Mouse (Mus musculus): Measurements from ENCODE around the gene Gdf9. TPM values are rescaled to one million over a fixed set of nuclear protein-coding genes. Genes with fewer than 3 reads are reported as not detected.

Gene Gdf9
- polyA plus RNA-seq, 1 experiment = 0.85 TPM

DNA sequence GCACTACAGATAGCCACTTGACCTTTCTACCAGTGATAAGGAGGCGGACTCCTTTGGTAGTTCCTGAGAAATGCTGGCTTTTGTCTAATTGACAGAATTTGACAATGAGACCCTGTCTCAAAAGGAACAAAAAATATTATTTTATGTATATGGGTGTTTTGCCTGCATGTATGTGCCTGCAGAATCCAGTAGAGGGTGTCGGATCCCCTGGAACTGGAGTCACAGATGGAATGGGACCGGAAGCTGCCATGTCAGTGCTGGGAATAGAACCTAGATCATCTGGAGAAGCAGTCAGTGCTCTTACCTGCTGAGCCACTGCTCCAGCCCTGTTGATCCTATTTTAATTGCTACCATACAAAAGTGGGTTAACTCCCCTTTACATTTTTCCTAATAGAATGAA lies 41.9 kb downstream of the Gdf9 start:
- Histone ChIP-seq H3K4me3 (replicated peaks; ENCODE audit: control insufficient read depth, low read depth, low read length) (no peak overlapping the region), H3K4me1 (ENCODE audit: control insufficient read depth, insufficient read depth, low read length) (no peaks in the 10 kb centered on the region), H3K27ac (ENCODE audit: control insufficient read depth, insufficient read depth, low read depth, low read length, poor library complexity) (no peak overlapping the region)
- TF ChIP-seq CTCF (IDR thresholded peaks at IDR 0.05; ENCODE audit: control insufficient read depth, insufficient read depth, low read length) (no peak), POLR2A (IDR thresholded peaks at IDR 0.05; ENCODE audit: borderline replicate concordance, control insufficient read depth, low read depth, low read length) (no peak)
- WGBS = 84% methylated on average over 3 of the region's 3 CpGs

DNA sequence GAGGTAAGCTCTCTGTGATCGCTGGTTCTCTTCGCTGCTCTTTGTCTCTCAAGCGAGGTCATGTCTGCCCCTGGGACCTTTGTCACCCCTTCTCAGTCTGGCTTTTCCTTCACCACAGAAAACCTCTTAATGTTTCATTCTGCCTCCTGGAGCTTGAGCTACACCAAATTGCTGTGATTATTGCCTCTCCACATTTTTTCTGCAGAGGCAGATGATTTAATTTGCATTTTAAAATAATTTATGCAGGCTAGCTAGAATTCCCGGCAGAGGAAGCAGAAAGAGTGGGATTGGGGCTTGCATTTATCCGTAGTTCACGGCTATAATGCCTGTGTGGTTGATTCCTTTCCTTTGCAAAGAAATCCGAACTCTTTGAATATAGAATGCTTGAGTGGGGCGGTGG lies 44.8 kb downstream of the Gdf9 start:
- TF ChIP-seq CTCF (IDR thresholded peaks at IDR 0.05; ENCODE audit: control insufficient read depth, insufficient read depth, low read length) = no peak
- no peak for TF ChIP-seq POLR2A (IDR thresholded peaks at IDR 0.05; ENCODE audit: borderline replicate concordance, control insufficient read depth, low read depth, low read length)
- 51% methylated on average over 8 of the region's 8 CpGs for WGBS
- Histone ChIP-seq H3K4me3 (replicated peaks; ENCODE audit: control insufficient read depth, low read depth, low read length) (no peak overlapping the region), H3K27ac (ENCODE audit: control insufficient read depth, insufficient read depth, low read depth, low read length, poor library complexity) (no peak overlapping the region), H3K4me1 (ENCODE audit: control insufficient read depth, insufficient read depth, low read length) (peaks cover 2% of the 10 kb centered on the region)

DNA sequence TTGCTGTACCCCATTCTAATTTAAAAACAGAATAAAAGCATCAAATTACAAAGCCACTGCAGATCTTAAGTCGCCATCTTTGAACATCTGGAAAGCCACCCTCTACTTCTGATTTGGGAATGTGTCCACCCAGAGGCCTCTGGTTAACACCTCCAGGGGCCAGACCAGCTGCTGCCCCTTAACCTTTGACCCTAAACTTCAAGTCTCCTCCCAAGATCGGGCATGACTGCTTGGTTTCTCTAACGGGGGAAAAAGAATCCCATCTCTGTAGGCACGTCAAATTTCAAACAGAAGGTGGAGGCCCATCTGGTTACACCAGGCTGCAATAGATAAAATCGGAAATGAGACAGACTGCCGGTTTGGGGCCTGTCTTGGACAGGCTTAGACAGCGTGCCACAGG lies 47.0 kb downstream of the Gdf9 start:
- H3K4me3 ChIP-seq (replicated peaks; ENCODE audit: control insufficient read depth, low read depth, low read length) = peak overlapping the region; percentile 84
- TF ChIP-seq POLR2A (IDR thresholded peaks at IDR 0.05; ENCODE audit: borderline replicate concordance, control insufficient read depth, low read depth, low read length) = no peak
- no peak for TF ChIP-seq CTCF (IDR thresholded peaks at IDR 0.05; ENCODE audit: control insufficient read depth, insufficient read depth, low read length)
- no peak overlapping the region for H3K27ac ChIP-seq (ENCODE audit: control insufficient read depth, insufficient read depth, low read depth, low read length, poor library complexity)
- WGBS = 71% methylated on average over 7 of the region's 7 CpGs
- H3K4me1 ChIP-seq (ENCODE audit: control insufficient read depth, insufficient read depth, low read length) = peaks cover 2% of the 10 kb centered on the region

DNA sequence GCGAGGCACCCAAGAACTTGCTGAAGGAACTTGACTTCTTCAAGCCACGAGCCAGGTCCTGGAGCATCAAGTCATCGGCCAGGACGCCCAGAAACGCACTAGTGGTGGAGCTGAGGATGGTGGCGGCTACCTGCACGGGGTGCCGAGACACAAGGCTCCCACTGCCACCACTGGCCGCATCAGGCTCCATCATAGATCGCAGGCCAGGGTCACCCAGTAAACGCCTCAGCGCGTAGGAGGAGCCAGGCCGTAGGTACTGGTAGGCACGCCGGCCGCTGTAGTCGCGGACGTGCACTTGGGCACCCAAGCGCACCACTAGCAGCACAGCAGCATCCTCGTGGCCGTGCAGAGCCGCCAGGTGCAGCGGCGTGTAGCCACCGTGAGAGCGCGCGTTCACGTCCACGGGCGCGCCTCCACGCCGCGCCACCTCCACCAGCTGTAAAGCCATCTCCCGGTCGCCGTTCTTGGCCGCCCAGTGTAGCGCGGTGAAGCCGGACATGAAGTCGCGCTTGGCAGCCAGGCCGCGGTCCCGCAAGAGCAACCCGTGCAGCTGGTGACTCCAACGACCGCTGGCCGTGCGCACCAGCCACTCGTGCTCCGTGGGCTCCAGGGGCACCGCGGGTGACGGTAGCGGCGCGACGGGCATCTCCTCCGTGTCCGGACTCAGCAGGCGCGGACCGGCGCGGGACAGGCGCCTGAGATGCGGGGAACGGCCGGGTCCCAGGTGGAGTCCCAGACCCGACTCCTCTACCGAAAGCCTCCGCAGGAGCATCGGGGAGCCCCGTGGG lies 47.8 kb downstream of the Gdf9 start:
- peaks cover 2% of the 10 kb centered on the region for H3K4me1 ChIP-seq (ENCODE audit: control insufficient read depth, insufficient read depth, low read length)
- TF ChIP-seq CTCF (IDR thresholded peaks at IDR 0.05; ENCODE audit: control insufficient read depth, insufficient read depth, low read length) (no peak), POLR2A (IDR thresholded peaks at IDR 0.05; ENCODE audit: borderline replicate concordance, control insufficient read depth, low read depth, low read length) (peak; percentile 25; the same call in 1 of the 2 replicates)
- H3K27ac ChIP-seq (ENCODE audit: control insufficient read depth, insufficient read depth, low read depth, low read length, poor library complexity) = peak overlapping the region; percentile 87; the same call in 1 of the 2 replicates
- whole genome bisulfite sequencing = 10% methylated on average over 79 of the region's 79 CpGs
- peak overlapping the region; percentile 84 for H3K4me3 ChIP-seq (replicated peaks; ENCODE audit: control insufficient read depth, low read depth, low read length)

DNA sequence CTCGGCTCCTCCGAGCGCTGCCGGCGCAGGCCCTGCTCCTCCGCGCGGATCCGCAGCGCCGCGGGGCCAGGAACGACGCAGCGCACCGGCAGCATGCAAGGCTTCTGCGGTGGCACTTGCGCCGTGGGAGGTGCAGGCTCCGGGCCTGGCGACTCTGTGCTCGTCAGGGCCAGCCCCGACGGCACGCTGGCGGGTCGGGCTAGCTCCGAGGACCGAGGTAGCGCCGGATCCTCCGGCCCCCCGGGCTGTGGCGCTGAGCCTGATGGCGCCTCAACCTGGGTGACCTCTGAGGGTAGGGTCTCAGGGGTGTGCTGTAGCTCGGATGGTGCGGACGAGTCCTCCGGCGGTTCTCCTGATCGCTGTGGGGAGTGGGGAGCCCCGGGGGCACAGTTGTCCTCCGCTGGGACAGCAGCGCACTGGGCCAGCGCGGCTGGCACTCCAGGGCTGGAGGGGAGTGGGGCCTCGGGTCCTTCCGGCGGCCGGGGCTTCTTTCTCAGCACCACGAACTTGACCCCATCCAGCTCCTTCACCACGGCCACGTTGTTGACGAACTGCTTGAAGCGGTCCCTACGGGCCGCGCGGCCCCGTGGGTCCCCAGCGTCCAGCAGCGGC lies 48.5 kb downstream of the Gdf9 start:
- 3% methylated on average over 62 of the region's 62 CpGs for WGBS
- H3K27ac ChIP-seq (ENCODE audit: control insufficient read depth, insufficient read depth, low read depth, low read length, poor library complexity) = peak overlapping the region; percentile 87
- TF ChIP-seq POLR2A (IDR thresholded peaks at IDR 0.05; ENCODE audit: borderline replicate concordance, control insufficient read depth, low read depth, low read length) (no peak), CTCF (IDR thresholded peaks at IDR 0.05; ENCODE audit: control insufficient read depth, insufficient read depth, low read length) (no peak)
- peaks cover 2% of the 10 kb centered on the region for H3K4me1 ChIP-seq (ENCODE audit: control insufficient read depth, insufficient read depth, low read length)
- H3K4me3 ChIP-seq (replicated peaks; ENCODE audit: control insufficient read depth, low read depth, low read length) = peak overlapping the region; percentile 84

DNA sequence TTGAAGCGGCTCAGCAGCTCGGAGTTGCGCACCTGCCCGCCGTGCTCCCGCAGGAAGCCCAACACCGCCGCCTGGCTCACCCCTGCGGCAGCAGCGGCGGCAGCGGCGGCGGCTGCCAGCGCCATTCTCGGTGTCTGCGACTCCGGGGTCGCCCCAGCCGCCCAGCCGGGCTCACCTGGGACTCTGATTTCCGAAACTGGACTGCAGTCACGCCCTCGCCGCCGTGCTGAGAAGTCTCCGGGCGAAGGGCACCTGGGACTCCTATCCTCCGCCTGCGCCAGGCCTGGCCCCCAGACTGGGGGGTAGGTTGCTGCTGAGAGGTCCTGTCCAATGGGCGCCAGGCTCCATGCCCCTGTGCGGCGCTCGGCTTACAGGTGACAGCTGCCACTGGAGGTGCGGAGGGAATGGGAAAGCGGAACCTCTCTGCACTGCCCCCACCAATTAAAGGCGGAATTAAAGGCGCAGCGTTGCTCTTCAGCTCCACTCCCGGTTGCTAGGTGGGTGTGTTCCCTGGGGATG lies 49.0 kb downstream of the Gdf9 start, which contains the start of the genes Gm9945 and Sowaha:
Gm9945 (plus strand) TSS at position 384 of the 519 bp plus-strand sequence.
Sowaha (minus strand) TSS at position 492 of the 519 bp plus-strand sequence.
- Histone ChIP-seq H3K4me3 (replicated peaks; ENCODE audit: control insufficient read depth, low read depth, low read length) (peak within 1 kb of the TSS; percentile 84), H3K27ac (ENCODE audit: control insufficient read depth, insufficient read depth, low read depth, low read length, poor library complexity) (peak within 1 kb of the TSS; percentile 87), H3K4me1 (ENCODE audit: control insufficient read depth, insufficient read depth, low read length) (peaks cover 2% of the 10 kb centered on the region)
- TF ChIP-seq POLR2A (IDR thresholded peaks at IDR 0.05; ENCODE audit: borderline replicate concordance, control insufficient read depth, low read depth, low read length) (peak; percentile 75), CTCF (IDR thresholded peaks at IDR 0.05; ENCODE audit: control insufficient read depth, insufficient read depth, low read length) (no peak)
- 2% methylated on average over 40 of the region's 40 CpGs for WGBS

DNA sequence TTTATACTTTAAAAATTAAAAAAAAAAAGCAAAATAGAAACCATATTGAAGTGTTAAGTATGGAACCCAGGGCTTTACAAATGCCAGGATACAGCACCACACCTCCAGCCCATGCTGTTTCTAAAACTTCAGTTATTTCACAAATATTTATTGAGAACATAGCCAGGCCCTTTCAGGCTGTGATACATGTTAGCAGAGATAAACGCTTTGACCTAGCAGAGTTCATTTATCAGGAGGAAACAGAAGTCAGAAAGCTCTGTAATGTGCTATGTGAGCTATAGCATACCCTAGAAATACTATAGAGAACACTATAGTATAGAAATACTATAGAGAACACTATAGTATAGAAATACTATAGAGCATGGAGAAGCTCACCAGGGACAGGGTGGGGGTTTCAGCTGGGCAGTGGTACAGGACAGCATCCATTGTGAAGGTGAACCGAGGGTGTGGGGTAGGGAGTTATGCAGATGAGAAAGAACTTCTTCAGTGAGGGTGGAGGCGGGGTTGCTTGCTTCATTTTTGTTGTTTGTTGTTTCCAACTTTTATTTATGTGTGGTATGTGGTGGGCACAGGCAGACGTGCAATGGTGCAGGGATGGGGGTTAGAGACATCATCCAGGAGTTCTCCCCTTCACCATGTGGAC lies 50.4 kb downstream of the Gdf9 start:
- TF ChIP-seq CTCF (IDR thresholded peaks at IDR 0.05; ENCODE audit: control insufficient read depth, insufficient read depth, low read length) (no peak), POLR2A (IDR thresholded peaks at IDR 0.05; ENCODE audit: borderline replicate concordance, control insufficient read depth, low read depth, low read length) (no peak)
- Histone ChIP-seq H3K4me3 (replicated peaks; ENCODE audit: control insufficient read depth, low read depth, low read length) (peak overlapping the region; percentile 9), H3K4me1 (ENCODE audit: control insufficient read depth, insufficient read depth, low read length) (peaks cover 2% of the 10 kb centered on the region), H3K27ac (ENCODE audit: control insufficient read depth, insufficient read depth, low read depth, low read length, poor library complexity) (peak overlapping the region; percentile 92)
- 55% methylated on average over 4 of the region's 4 CpGs for WGBS
